ENCODE assay signal across 7 mouse cellular contexts in genomic region chr13:63335421-63336134, GRCm38 (mm10).
A peak's percentile ranks its signal among the peaks of the same experiment; 100 is the strongest.
DNase-seq lines count a peak whose midpoint lies in the region; ATAC-seq and TF ChIP-seq lines count a peak whose summit lies in the region.

No protein-coding gene starts in this region.

- H3K36me3 ChIP-seq in kidney, adult 2 months (ENCODE audit: control insufficient read depth, insufficient read depth, low read length) = no peaks in the 10 kb centered on the region; the same call in 1 of the 2 replicates
- peaks cover 23% of the 10 kb centered on the region for H3K36me3 ChIP-seq in G1E (replicated peaks)
- H3K36me3 ChIP-seq in midbrain, embryonic 14.5 days (ENCODE audit: control insufficient read depth, insufficient read depth, low read length) = no peaks in the 10 kb centered on the region

- no peaks in the 10 kb centered on the region for H3K27me3 ChIP-seq in kidney, adult 2 months (replicated peaks; ENCODE audit: control insufficient read depth, insufficient read depth, low read length)
- no peaks in the 10 kb centered on the region for H3K27me3 ChIP-seq in G1E (ENCODE audit: insufficient read depth, low read length)
- no peaks in the 10 kb centered on the region for H3K27me3 ChIP-seq in midbrain, embryonic 14.5 days (ENCODE audit: control insufficient read depth, insufficient read depth, low read length)

- peak; percentile 76 for TF ChIP-seq CTCF in kidney, adult 2 months (conservative IDR thresholded peaks at IDR 0.05; ENCODE audit: insufficient read depth, insufficient read length, low read depth, low read length)
- peak; percentile 59; the same call in 1 of the 2 replicates for TF ChIP-seq CTCF in G1E (IDR thresholded peaks at IDR 0.05; ENCODE audit: low read depth, low read length)

- no peak overlapping the region for H3K9ac ChIP-seq in midbrain, embryonic 14.5 days (replicated peaks; ENCODE audit: low read length)

- no peaks in the 10 kb centered on the region for H3K9me3 ChIP-seq in G1E (replicated peaks)
- H3K9me3 ChIP-seq in midbrain, embryonic 14.5 days (ENCODE audit: control insufficient read depth, low read length) = no peaks in the 10 kb centered on the region

- H3K4me2 ChIP-seq in midbrain, embryonic 14.5 days (ENCODE audit: low read length) = no peak overlapping the region

- peak; percentile 53 for DNase-seq in kidney, adult 2 months
- no peak for DNase-seq in kidney, adult 11 months
- peak; percentile 14 for DNase-seq in G1E (ENCODE audit: low spot score)
- peak; percentile 35 for DNase-seq in hindlimb bud, embryonic 11.5 days (ENCODE audit: extremely low spot score, low read depth, low spot score)
- DNase-seq in midbrain, embryonic 14.5 days = peak; percentile 53
- no peak for DNase-seq in ovary, postnatal 14 days (ENCODE audit: low spot score)

- no peak for TF ChIP-seq POLR2A in kidney, adult 2 months (IDR thresholded peaks at IDR 0.05; ENCODE audit: low read depth, low read length)

- H3K4me1 ChIP-seq in kidney, adult 2 months (ENCODE audit: control insufficient read depth, insufficient read depth, low read length) = peaks cover 3% of the 10 kb centered on the region; the same call in 1 of the 2 replicates
- H3K4me1 ChIP-seq in G1E (ENCODE audit: insufficient read depth, low read depth, low read length) = no peaks in the 10 kb centered on the region
- H3K4me1 ChIP-seq in midbrain, embryonic 14.5 days (ENCODE audit: control insufficient read depth, insufficient read depth, low read length) = no peaks in the 10 kb centered on the region

- H3K4me3 ChIP-seq in kidney, adult 2 months (ENCODE audit: insufficient read depth, low read depth, low read length) = no peak overlapping the region
- no peak overlapping the region for H3K4me3 ChIP-seq in G1E (ENCODE audit: low read depth, low read length)
- H3K4me3 ChIP-seq in midbrain, embryonic 14.5 days (replicated peaks; ENCODE audit: low read depth, low read length) = no peak overlapping the region

- H3K27ac ChIP-seq in kidney, adult 2 months (ENCODE audit: insufficient read depth, low read depth, low read length) = no peak overlapping the region
- 0 out of 2 replicates have a peak overlapping the region, but pooled peaks have one; percentile 41 for H3K27ac ChIP-seq in midbrain, embryonic 14.5 days (replicated peaks; ENCODE audit: low read depth, low read length)

- 80% methylated on average over 4 of the region's 4 CpGs for WGBS in kidney, adult 2 months
- WGBS in midbrain, embryonic 14.5 days = 70% methylated on average over 4 of the region's 4 CpGs

- ATAC-seq in G1E (ENCODE audit: extremely low read depth, insufficient number of reproducible peaks, low FRiP score, poor library complexity, severe bottlenecking) = peak; percentile 45; the same call in 1 of the 2 replicates
- peak; percentile 74 for ATAC-seq in common myeloid progenitor, adult 5-6 weeks (replicated peaks; ENCODE audit: low read depth, poor library complexity, severe bottlenecking)
- no peak for ATAC-seq in midbrain, embryonic 14.5 days (ENCODE audit: low FRiP score, low TSS enrichment)

Comparison
In these comparisons a context has a peak if more than half of its experiments do, and no peak if none do; other contexts are left out.
1. DNase-seq: peak in kidney, adult 2 months (single experiment), G1E (single experiment), hindlimb bud, embryonic 11.5 days (single experiment) and midbrain, embryonic 14.5 days (single experiment); none in kidney, adult 11 months (single experiment) and ovary, postnatal 14 days (single experiment).